Mouse (Mus musculus) limb, embryonic 10.5 days (tissue): ENCODE measurements around the gene Pard3b. TPM values are rescaled to one million over a fixed set of nuclear protein-coding genes. Genes with fewer than 3 reads are reported as not detected.
A peak's percentile ranks its signal among the peaks of the same experiment; 100 is the strongest.

Experiments
- DNase-seq: peaks from one replicate; pipeline ENCODE4 v3.0.0-alpha.2; 2017; ENCODE audit warnings: low spot score
- H3K27ac ChIP-seq: fragments of 300-500 bp; sonication (generic); 2 replicates; pipeline ENCODE4 v1.5.1; 2016; ENCODE audit warnings: mild to moderate bottlenecking
- H3K27me3 ChIP-seq: fragments of 300-500 bp; sonication (generic); 2 replicates; pipeline ENCODE4 v1.6.1; 2016; ENCODE audit warnings: low read depth, mild to moderate bottlenecking; ENCODE audit not compliant: poor library complexity, severe bottlenecking
- H3K36me3 ChIP-seq: fragments of 300-500 bp; sonication (generic); 2 replicates; pipeline ENCODE4 v1.6.1; 2016; ENCODE audit warnings: mild to moderate bottlenecking, moderate library complexity
- H3K4me1 ChIP-seq: fragments of 300-500 bp; sonication (generic); 2 replicates; pipeline ENCODE4 v1.6.1; 2016
- H3K4me3 ChIP-seq: fragments of 300-500 bp; sonication (generic); 2 replicates; pipeline ENCODE4 v1.5.1; 2016; ENCODE audit warnings: mild to moderate bottlenecking, moderate library complexity
- H3K9me3 ChIP-seq: fragments of 300-500 bp; sonication (generic); replicated peaks from 2 replicates; pipeline ENCODE4 v1.6.1; 2016; ENCODE audit warnings: mild to moderate bottlenecking
- WGBS: fragments of 180-500 bp; shearing (Covaris S2); methylation state at CpG from one replicate; pipeline ENCODE4 v1.1.7; 2016; 5-methylcytosine and 5-hydroxymethylcytosine counted together
- polyA plus RNA-seq: library from polyadenylated mRNA; unstranded; fragments of >200 nt; fragmentation: Nextera tagmentation; extraction: Ambion mirVana; gene quantifications from 2 replicates; pipeline ENCODE4 v1.2.1, GENCODE M21; 2016

The Pard3b gene
- polyA plus RNA-seq, 1 experiment from 2014 or later, result 5.0 TPM

- H3K27ac ChIP-seq, result peak overlapping the region; percentile 31; the same call in 1 of the 2 replicates
- H3K36me3 ChIP-seq, result no peaks in the 10 kb centered on the region
- peaks cover 25% of the 10 kb centered on the region for H3K4me1 ChIP-seq
- 8% methylated on average over 1 of the region's 1 CpGs for WGBS
- no peak overlapping the region for H3K4me3 ChIP-seq
- no peaks in the 10 kb centered on the region for H3K27me3 ChIP-seq
- peak; percentile 48 for DNase-seq
- H3K9me3 ChIP-seq, result no peaks in the 10 kb centered on the region
Measured at GRCm38 (mm10) chr1:62190786-62191185, 552.2 kb downstream of the Pard3b start.

- Histone ChIP-seq H3K4me1 (peaks cover 5% of the 10 kb centered on the region; the same call in 1 of the 2 replicates), H3K27ac (no peak overlapping the region), H3K36me3 (no peaks in the 10 kb centered on the region), H3K4me3 (no peak overlapping the region), H3K9me3 (no peaks in the 10 kb centered on the region), H3K27me3 (no peaks in the 10 kb centered on the region)
- 69% methylated on average over 8 of the region's 8 CpGs for WGBS
- DNase-seq, result no peak
Measured at GRCm38 (mm10) chr1:62197515-62197914, 558.9 kb downstream of the Pard3b start.

- Histone ChIP-seq H3K27ac (no peak overlapping the region), H3K9me3 (no peaks in the 10 kb centered on the region), H3K4me1 (peaks cover 8% of the 10 kb centered on the region), H3K27me3 (no peaks in the 10 kb centered on the region), H3K4me3 (no peak overlapping the region), H3K36me3 (no peaks in the 10 kb centered on the region)
- 90% methylated on average over 1 of the region's 1 CpGs for WGBS
- DNase-seq, result no peak
Measured at GRCm38 (mm10) chr1:62200919-62201318, 562.3 kb downstream of the Pard3b start.

GRCm38 (mm10) chr1:62201686-62202257, 563.1 kb downstream of the Pard3b start:
- Histone ChIP-seq H3K4me3 (no peak overlapping the region), H3K27me3 (no peaks in the 10 kb centered on the region), H3K9me3 (no peaks in the 10 kb centered on the region), H3K27ac (no peak overlapping the region), H3K4me1 (peaks cover 11% of the 10 kb centered on the region), H3K36me3 (no peaks in the 10 kb centered on the region)
- no peak for DNase-seq
- 60% methylated on average over 2 of the region's 2 CpGs for WGBS

- no peak overlapping the region for H3K27ac ChIP-seq
- no peak for DNase-seq
- no peak overlapping the region for H3K4me3 ChIP-seq
- no peaks in the 10 kb centered on the region for H3K36me3 ChIP-seq
- no peaks in the 10 kb centered on the region for H3K9me3 ChIP-seq
- H3K4me1 ChIP-seq, result peaks cover 4% of the 10 kb centered on the region
- no peaks in the 10 kb centered on the region for H3K27me3 ChIP-seq
- WGBS, result 88% methylated on average over 2 of the region's 2 CpGs
Measured at GRCm38 (mm10) chr1:62213285-62213684, 574.7 kb downstream of the Pard3b start.

- H3K36me3 ChIP-seq, result no peaks in the 10 kb centered on the region
- H3K9me3 ChIP-seq, result no peaks in the 10 kb centered on the region
- peaks cover 4% of the 10 kb centered on the region for H3K4me1 ChIP-seq
- no peaks in the 10 kb centered on the region for H3K27me3 ChIP-seq
- H3K4me3 ChIP-seq, result no peak overlapping the region
- no peak for DNase-seq
- H3K27ac ChIP-seq, result no peak overlapping the region
- 80% methylated on average over 2 of the region's 2 CpGs for WGBS
Measured at GRCm38 (mm10) chr1:62215842-62216241, 577.2 kb downstream of the Pard3b start.

GRCm38 (mm10) chr1:62216568-62216967, 577.9 kb downstream of the Pard3b start:
- Histone ChIP-seq H3K4me3 (no peak overlapping the region), H3K36me3 (no peaks in the 10 kb centered on the region)
- WGBS, result 74% methylated on average over 4 of the region's 4 CpGs

GRCm38 (mm10) chr1:62229129-62229528, 590.5 kb downstream of the Pard3b start:
- DNase-seq, result no peak
- Histone ChIP-seq H3K27me3 (no peaks in the 10 kb centered on the region), H3K4me3 (no peak overlapping the region), H3K4me1 (0 out of 2 replicates have a peak, but pooled peaks cover 3% of the 10 kb centered on the region), H3K27ac (no peak overlapping the region), H3K9me3 (no peaks in the 10 kb centered on the region), H3K36me3 (no peaks in the 10 kb centered on the region)
- WGBS, result 90% methylated on average over 5 of the region's 5 CpGs

More at GRCm38 (mm10) chr1:62216568-62216967, 577.9 kb downstream of the Pard3b start:
- DNase-seq, result no peak
- no peak overlapping the region for H3K27ac ChIP-seq
- H3K9me3 ChIP-seq, result no peaks in the 10 kb centered on the region
- H3K4me1 ChIP-seq, result peaks cover 4% of the 10 kb centered on the region
- no peaks in the 10 kb centered on the region for H3K27me3 ChIP-seq

- Histone ChIP-seq H3K27ac (no peak overlapping the region), H3K36me3 (no peaks in the 10 kb centered on the region), H3K9me3 (no peaks in the 10 kb centered on the region), H3K4me3 (no peak overlapping the region), H3K27me3 (no peaks in the 10 kb centered on the region), H3K4me1 (0 out of 2 replicates have a peak, but pooled peaks cover 6% of the 10 kb centered on the region)
- WGBS, result 57% methylated on average over 1 of the region's 1 CpGs
- no peak for DNase-seq
Measured at GRCm38 (mm10) chr1:62234039-62234438, 595.4 kb downstream of the Pard3b start.

GRCm38 (mm10) chr1:62235121-62235520, 596.5 kb downstream of the Pard3b start:
- Histone ChIP-seq H3K9me3 (no peaks in the 10 kb centered on the region), H3K36me3 (no peaks in the 10 kb centered on the region), H3K27ac (no peak overlapping the region), H3K27me3 (no peaks in the 10 kb centered on the region), H3K4me1 (0 out of 2 replicates have a peak, but pooled peaks cover 6% of the 10 kb centered on the region), H3K4me3 (no peak overlapping the region)
- WGBS, result 93% methylated on average over 5 of the region's 5 CpGs
- no peak for DNase-seq

GRCm38 (mm10) chr1:62244191-62244984, 605.8 kb downstream of the Pard3b start:
- peak; percentile 66 for DNase-seq
- no peaks in the 10 kb centered on the region for H3K9me3 ChIP-seq
- H3K36me3 ChIP-seq, result no peaks in the 10 kb centered on the region
- WGBS, result 38% methylated on average over 12 of the region's 12 CpGs
- no peak overlapping the region for H3K4me3 ChIP-seq
- H3K4me1 ChIP-seq, result peaks cover 14% of the 10 kb centered on the region
- H3K27me3 ChIP-seq, result no peaks in the 10 kb centered on the region
- H3K27ac ChIP-seq, result peak overlapping the region; percentile 81

- 85% methylated on average over 1 of the region's 1 CpGs for WGBS
- no peaks in the 10 kb centered on the region for H3K27me3 ChIP-seq
- no peak for DNase-seq
Measured at GRCm38 (mm10) chr1:62252432-62252831, 613.8 kb downstream of the Pard3b start.

GRCm38 (mm10) chr1:62254316-62254715, 615.7 kb downstream of the Pard3b start:
- no peaks in the 10 kb centered on the region for H3K4me1 ChIP-seq

More at GRCm38 (mm10) chr1:62252432-62252831, 613.8 kb downstream of the Pard3b start:
- Histone ChIP-seq H3K4me3 (no peak overlapping the region), H3K9me3 (no peaks in the 10 kb centered on the region), H3K27ac (no peak overlapping the region), H3K36me3 (no peaks in the 10 kb centered on the region), H3K4me1 (no peaks in the 10 kb centered on the region)

More at GRCm38 (mm10) chr1:62254316-62254715, 615.7 kb downstream of the Pard3b start:
- no peaks in the 10 kb centered on the region for H3K27me3 ChIP-seq
- H3K4me3 ChIP-seq, result no peak overlapping the region
- H3K36me3 ChIP-seq, result no peaks in the 10 kb centered on the region
- no peaks in the 10 kb centered on the region for H3K9me3 ChIP-seq
- H3K27ac ChIP-seq, result no peak overlapping the region
- 86% methylated on average over 4 of the region's 4 CpGs for WGBS
- DNase-seq, result no peak
